Mouse (Mus musculus): ENCODE measurements around the gene Ccdc9b.

The Ccdc9b gene

GRCm38 (mm10) chr2:118708472-118708871 is 54.0 kb downstream of the Ccdc9b start:
- no peak for DNase-seq

- DNase-seq = no peak
These were observed 56.0 kb downstream of the Ccdc9b start for GRCm38 (mm10) chr2:118706436-118706835.

Data from kidney, postnatal 10 days (tissue).